Mouse (Mus musculus) liver, embryonic 14.5 days (tissue): ENCODE results near the gene Zfp2. TPM values are rescaled to one million over a fixed set of nuclear protein-coding genes. Genes with fewer than 3 reads are reported as not detected.

Experiments
- ATAC-seq: fragments of 200-750 bp; cut with Nextera tagmentation; 2 replicates; pipeline ENCODE4 v1.8.0; 2017; ENCODE audit warnings: moderate number of reproducible peaks, mild to moderate bottlenecking, moderate library complexity; ENCODE audit not compliant: insufficient read depth
- DNase-seq, 3 experiments: peaks; one replicate each; pipeline ENCODE4 v3.0.0-alpha.2; 2012 to 2013; ENCODE audit warnings: low read depth in 3 of 3, low spot score in 3 of 3
- H3K27ac ChIP-seq: fragments of 300-500 bp; sonication (generic); 2 replicates; pipeline ENCODE4 v1.5.1; 2014; ENCODE audit warnings: moderate library complexity, mild to moderate bottlenecking, control low read depth, inconsistent platforms
- H3K27me3 ChIP-seq: fragments of 300-500 bp; sonication (generic); 2 replicates; pipeline ENCODE4 v1.6.1; 2014; ENCODE audit warnings: mild to moderate bottlenecking, low read length, moderate library complexity; ENCODE audit not compliant: control insufficient read depth, insufficient read depth
- H3K36me3 ChIP-seq: fragments of 300-500 bp; sonication (generic); replicated peaks from 2 replicates; pipeline ENCODE4 v1.6.1; 2014; ENCODE audit warnings: low read depth; ENCODE audit not compliant: control insufficient read depth, insufficient read depth
- H3K4me1 ChIP-seq, 2 experiments: fragments of 200-500 bp in 1 of 2; fragments of 300-500 bp in 1 of 2; sonication (generic) in 1 of 2; replicated peaks; 2 replicates each; pipeline ENCODE4 v1.6.1; 2012 to 2014; ENCODE audit warnings: antibody characterized with exemption in 1 of 2, inconsistent platforms in 1 of 2, low read length in 1 of 2; ENCODE audit not compliant: control insufficient read depth in 2 of 2, insufficient read depth in 2 of 2
- H3K4me2 ChIP-seq: fragments of 300-500 bp; sonication (generic); 2 replicates; pipeline ENCODE4 v1.6.1; 2014; ENCODE audit warnings: low read depth, mild to moderate bottlenecking, control low read depth, moderate library complexity
- H3K4me3 ChIP-seq, 2 experiments: fragments of 200-500 bp in 1 of 2; fragments of 300-500 bp in 1 of 2; sonication (generic) in 1 of 2; 2 replicates each; pipeline ENCODE4 v1.5.1; 2012 to 2014; ENCODE audit warnings: low read depth in 2 of 2, low read length in 2 of 2, mild to moderate bottlenecking in 2 of 2, control low read depth in 1 of 2, inconsistent platforms in 1 of 2, moderate library complexity in 1 of 2; ENCODE audit not compliant: insufficient read depth in 1 of 2
- H3K9ac ChIP-seq: fragments of 300-500 bp; sonication (generic); replicated peaks from 2 replicates; pipeline ENCODE4 v1.6.1; 2014; ENCODE audit warnings: mild to moderate bottlenecking, control low read depth, moderate library complexity
- H3K9me3 ChIP-seq: fragments of 300-500 bp; sonication (generic); 2 replicates; pipeline ENCODE4 v1.6.1; 2016; ENCODE audit warnings: low read length, mixed read lengths; ENCODE audit not compliant: control insufficient read depth
- CTCF ChIP-seq: IDR thresholded peaks from 2 replicates; pipeline ENCODE4 v1.5.1; 2016; ENCODE audit warnings: antibody characterized with exemption, low read depth, control low read depth
- EP300 ChIP-seq: IDR thresholded peaks from 2 replicates; pipeline ENCODE4 v1.6.1; 2016; ENCODE audit warnings: antibody characterized with exemption, low read depth
- WGBS: fragments of 180-500 bp; shearing (Covaris S2); extraction: QIAGEN DNeasy Blood & Tissue Kit; methylation state at CpG from one replicate; pipeline ENCODE4 v1.1.7; 2014; ENCODE audit not compliant: insufficient replicate concordance; 5-methylcytosine and 5-hydroxymethylcytosine counted together
- polyA plus RNA-seq, 2 experiments: library from polyadenylated mRNA; depleted of rRNA in 1 of 2; stranded (reverse) in 1 of 2; unstranded in 1 of 2; fragments of >200 nt; fragmentation: Nextera tagmentation in 1 of 2; extraction: Ambion mirVana in 1 of 2; gene quantifications; 2 replicates each; pipeline versions ENCODE4 v1.2.1 to v1.2.3; 2012 to 2014

Zfp2 gene
- polyA plus RNA-seq (2012; rRNA removed) (0.45 and 0.70 TPM in 2 replicates), polyA plus RNA-seq (2014; fragmentation: Nextera tagmentation; extraction: Ambion mirVana) (2.0 and 2.6 TPM in 2 replicates)

- Histone ChIP-seq H3K27ac (no peak within 1 kb of the TSS), H3K4me1 (no peaks in the 10 kb centered on the region; a peak in 1 of 4 replicates), H3K9ac (peak within 1 kb of the TSS; percentile 70), H3K36me3 (no peaks in the 10 kb centered on the region; the same call in 1 of the 2 replicates), H3K27me3 (no peaks in the 10 kb centered on the region), H3K4me2 (peak within 1 kb of the TSS; percentile 72), H3K4me3 (peak within 1 kb of the TSS; percentile 76 to 91), H3K9me3 (no peaks in the 10 kb centered on the region)
- under 1% methylated on average over 47 of the region's 47 CpGs for WGBS
- TF ChIP-seq EP300 (no peak), CTCF (peak; percentile 68)
- peak; percentile 93 for ATAC-seq
- DNase-seq = peak; percentile 57 to 66 (median 61)
Observed at GRCm38 (mm10) chr11:50915671-50916320, at the start of gene Zfp2. Gene Zfp2 (minus strand): TSS chr11:50916165.

- Histone ChIP-seq H3K9me3 (no peaks in the 10 kb centered on the region), H3K9ac (no peak overlapping the region), H3K36me3 (no peaks in the 10 kb centered on the region), H3K27ac (no peak overlapping the region), H3K4me3 (no peak overlapping the region), H3K4me2 (no peak overlapping the region), H3K4me1 (no peaks in the 10 kb centered on the region), H3K27me3 (no peaks in the 10 kb centered on the region)
- 6% methylated on average over 2 of the region's 2 CpGs for WGBS
- no peak for TF ChIP-seq CTCF
- TF ChIP-seq EP300 = no peak
- no peak for DNase-seq
- no peak for ATAC-seq
Observed at GRCm38 (mm10) chr11:50964886-50965285, 48.9 kb upstream of the Zfp2 start.

GRCm38 (mm10) chr11:50953665-50954064, 37.7 kb upstream of the Zfp2 start, which contains the start of gene Prop1:
Gene Prop1 (minus strand): TSS chr11:50953765.
- WGBS = 43% methylated on average over 6 of the region's 6 CpGs
- Histone ChIP-seq H3K4me1 (no peaks in the 10 kb centered on the region), H3K27me3 (no peaks in the 10 kb centered on the region), H3K9me3 (no peaks in the 10 kb centered on the region), H3K4me3 (no peak within 1 kb of the TSS), H3K27ac (no peak within 1 kb of the TSS), H3K9ac (no peak within 1 kb of the TSS), H3K36me3 (no peaks in the 10 kb centered on the region), H3K4me2 (no peak within 1 kb of the TSS)
- no peak for DNase-seq
- TF ChIP-seq CTCF (no peak), EP300 (no peak)
- no peak for ATAC-seq

GRCm38 (mm10) chr11:50952290-50952689, 36.3 kb upstream of the Zfp2 start:
- DNase-seq = no peak
- H3K36me3 ChIP-seq = no peaks in the 10 kb centered on the region
- H3K4me2 ChIP-seq = no peak overlapping the region
- no peak overlapping the region for H3K27ac ChIP-seq
- no peaks in the 10 kb centered on the region for H3K27me3 ChIP-seq
- no peaks in the 10 kb centered on the region for H3K9me3 ChIP-seq
- no peaks in the 10 kb centered on the region for H3K4me1 ChIP-seq
- 57% methylated on average over 14 of the region's 14 CpGs for WGBS
- no peak overlapping the region for H3K9ac ChIP-seq
- no peak overlapping the region for H3K4me3 ChIP-seq
- TF ChIP-seq EP300 = no peak
- no peak for ATAC-seq

GRCm38 (mm10) chr11:50943506-50943905, 27.5 kb upstream of the Zfp2 start, which contains the start of gene 4933414I15Rik:
Gene 4933414I15Rik (minus strand): TSS chr11:50943765.
- no peak for ATAC-seq
- Histone ChIP-seq H3K9me3 (no peaks in the 10 kb centered on the region), H3K27me3 (no peaks in the 10 kb centered on the region), H3K27ac (no peak within 1 kb of the TSS), H3K4me2 (no peak within 1 kb of the TSS), H3K9ac (no peak within 1 kb of the TSS), H3K4me1 (no peaks in the 10 kb centered on the region), H3K36me3 (no peaks in the 10 kb centered on the region), H3K4me3 (no peak within 1 kb of the TSS)
- 66% methylated on average over 14 of the region's 14 CpGs for WGBS
- TF ChIP-seq EP300 (no peak), CTCF (no peak)
- no peak for DNase-seq
